Mouse (Mus musculus): ENCODE data around the gene Mvb12b. TPM values are rescaled to one million over a fixed set of nuclear protein-coding genes. Genes with fewer than 3 reads are reported as not detected.

Gene Mvb12b
- total and polyA plus RNA-seq, 3 experiments: 22.8 to 23.3 TPM; not detected in 1

DNA sequence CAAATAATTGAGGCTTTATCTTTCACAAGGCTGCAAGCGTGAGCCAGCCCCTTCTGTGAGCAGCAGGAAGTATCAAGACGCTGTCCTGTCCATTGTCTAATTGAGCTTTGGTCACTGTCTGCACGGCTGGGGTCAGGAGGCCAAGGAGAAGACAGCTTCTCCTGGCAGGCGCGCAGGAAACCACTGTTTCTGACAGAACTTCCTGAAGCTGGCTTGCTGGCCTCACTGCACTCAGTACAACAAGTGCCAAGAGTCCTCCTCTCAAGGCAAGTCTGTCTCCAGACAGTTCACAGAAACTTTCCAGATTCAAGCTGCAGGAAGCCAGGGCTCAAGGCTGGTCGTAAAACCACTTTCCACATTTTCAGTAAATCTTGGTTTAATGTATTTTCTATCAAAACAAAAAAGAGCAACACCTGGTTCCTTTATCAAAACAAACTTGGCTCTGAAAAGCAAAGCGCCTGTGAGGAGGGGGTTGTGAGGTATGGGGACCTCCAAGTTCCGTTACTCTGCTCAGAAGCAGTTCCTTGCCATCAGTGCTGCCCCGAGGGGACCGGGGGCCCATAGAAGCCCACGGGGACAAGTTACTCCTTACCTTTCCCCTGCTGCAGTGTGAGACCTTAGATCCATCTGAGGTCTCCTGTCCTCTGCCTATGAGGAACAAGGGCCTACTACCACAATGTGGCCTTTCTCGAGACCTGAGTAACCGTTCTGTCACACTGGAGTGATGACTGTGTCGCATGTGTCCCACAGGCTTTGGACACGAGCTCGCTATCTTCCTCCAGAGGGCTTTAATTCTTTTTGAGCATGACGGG lies 17.2 kb downstream of the Mvb12b start:
- H3K79me2 ChIP-seq (ENCODE audit: control insufficient read depth, insufficient read depth, low read length, poor library complexity): no peaks in the 10 kb centered on the region
- peaks cover 12 to 26% of the 10 kb centered on the region in 2 experiments for H3K4me1 ChIP-seq (ENCODE audit: control insufficient read depth in 1 of 2, insufficient read depth in 2 of 2, low read length in 2 of 2)
- peak overlapping the region; percentile 4; the same call in 1 of the 2 replicates for H3K27ac ChIP-seq (ENCODE audit: control insufficient read depth, low read depth, low read length)
- DNase-seq (ENCODE audit: low read depth, low spot score): no peak
- H3K9me3 ChIP-seq (replicated peaks; ENCODE audit: insufficient read depth, low read length): no peaks in the 10 kb centered on the region
- H3K9ac ChIP-seq (ENCODE audit: control insufficient read depth, low read depth, low read length, poor library complexity, severe bottlenecking): peak overlapping the region; percentile 5; the same call in 1 of the 2 replicates
- H3K36me3 ChIP-seq (ENCODE audit: control insufficient read depth in 1 of 2, insufficient read depth in 2 of 2, low read length in 2 of 2): peaks cover 0 to 25% of the 10 kb centered on the region in 2 experiments; a peak in 2 of 4 replicates
- H3K27me3 ChIP-seq (ENCODE audit: control insufficient read depth in 1 of 2, insufficient read depth in 2 of 2, low read length in 2 of 2): no peaks in the 10 kb centered on the region
- TF ChIP-seq GATA1 (IDR thresholded peaks at IDR 0.05; ENCODE audit: low read depth, low read length) (no peak), MYC (IDR thresholded peaks at IDR 0.05; ENCODE audit: low read depth, low read length) (no peak), MAFK (IDR thresholded peaks at IDR 0.05; ENCODE audit: borderline replicate concordance, low read depth, low read length) (no peak), SIN3A (IDR thresholded peaks at IDR 0.05; ENCODE audit: low read length) (no peak), TBP (IDR thresholded peaks at IDR 0.05; ENCODE audit: low read depth, low read length) (no peak), ELF1 (IDR thresholded peaks at IDR 0.05; ENCODE audit: low read depth, low read length) (no peak), CHD2 (IDR thresholded peaks at IDR 0.05; ENCODE audit: low read length) (no peak), GABPA (IDR thresholded peaks at IDR 0.05; ENCODE audit: low read depth, low read length) (no peak)
- no peak overlapping the region for H3K4me3 ChIP-seq (ENCODE audit: control insufficient read depth in 1 of 2, insufficient read depth in 1 of 2, low read depth in 2 of 2, low read length in 2 of 2)

- Histone ChIP-seq H3K9ac (ENCODE audit: control insufficient read depth, low read depth, low read length, poor library complexity, severe bottlenecking) (no peak overlapping the region), H3K36me3 (ENCODE audit: control insufficient read depth in 1 of 2, insufficient read depth in 2 of 2, low read length in 2 of 2) (peaks cover 0 to 25% of the 10 kb centered on the region in 2 experiments; a peak in 2 of 4 replicates), H3K27me3 (ENCODE audit: control insufficient read depth in 1 of 2, insufficient read depth in 2 of 2, low read length in 2 of 2) (no peaks in the 10 kb centered on the region), H3K9me3 (replicated peaks; ENCODE audit: insufficient read depth, low read length) (no peaks in the 10 kb centered on the region), H3K27ac (ENCODE audit: control insufficient read depth, low read depth, low read length) (no peak overlapping the region), H3K79me2 (ENCODE audit: control insufficient read depth, insufficient read depth, low read length, poor library complexity) (no peaks in the 10 kb centered on the region), H3K4me1 (ENCODE audit: control insufficient read depth in 1 of 2, insufficient read depth in 2 of 2, low read length in 2 of 2) (peaks cover 12 to 26% of the 10 kb centered on the region in 2 experiments), H3K4me3 (ENCODE audit: control insufficient read depth in 1 of 2, insufficient read depth in 1 of 2, low read depth in 2 of 2, low read length in 2 of 2) (no peak overlapping the region)
- no peak for TF ChIP-seq NRF1 (IDR thresholded peaks at IDR 0.05; ENCODE audit: insufficient read depth, low read depth, low read length, poor library complexity, severe bottlenecking)
- no peak for TF ChIP-seq MXI1 (IDR thresholded peaks at IDR 0.05; ENCODE audit: low read depth, low read length)
- peak; percentile 73; the same call in 1 of the 2 replicates for TF ChIP-seq RCOR1 (IDR thresholded peaks at IDR 0.05; ENCODE audit: low read depth, low read length)
- TF ChIP-seq GATA1 (IDR thresholded peaks at IDR 0.05; ENCODE audit: low read depth, low read length): peak; percentile 62; the same call in 1 of the 2 replicates
- peak; percentile 66 for TF ChIP-seq ETS1 (IDR thresholded peaks at IDR 0.05; ENCODE audit: low read depth, low read length)
- peak; percentile 30 to 52; a peak in 3 of 4 replicates for TF ChIP-seq EP300 (IDR thresholded peaks at IDR 0.05; ENCODE audit: low read depth in 1 of 2, low read length in 2 of 2)
- no peak for TF ChIP-seq NELFE (IDR thresholded peaks at IDR 0.05; ENCODE audit: low read depth, low read length)
- no peak for TF ChIP-seq GABPA (IDR thresholded peaks at IDR 0.05; ENCODE audit: low read depth, low read length)
- TF ChIP-seq POLR2A (IDR thresholded peaks at IDR 0.05; ENCODE audit: control insufficient read depth in 1 of 2, insufficient read depth in 1 of 2, low read depth in 1 of 2, low read length in 2 of 2, poor library complexity in 1 of 2): no peak
- TF ChIP-seq UBTF (IDR thresholded peaks at IDR 0.05; ENCODE audit: borderline replicate concordance, insufficient read depth, low read depth, low read length): no peak
- no peak for TF ChIP-seq RAD21 (IDR thresholded peaks at IDR 0.05; ENCODE audit: low read depth, low read length)
- TF ChIP-seq CHD1 (IDR thresholded peaks at IDR 0.05; ENCODE audit: low read depth, low read length): no peak
- peak; percentile 60; the same call in 1 of the 2 replicates for TF ChIP-seq SIN3A (IDR thresholded peaks at IDR 0.05; ENCODE audit: low read length)
- peak; percentile 69 for DNase-seq (ENCODE audit: low read depth, low spot score)
These were observed 17.9 kb downstream of the Mvb12b start for GRCm38 (mm10) chr2:33869689-33870343.

All from MEL (cell line).